17 mouse cellular contexts compared by ENCODE assay signal in genomic region chr11:119788488-119788887, GRCm38 (mm10).
DNase-seq lines count a peak whose midpoint lies in the region; ATAC-seq and TF ChIP-seq lines count a peak whose summit lies in the region.
"Had no signal": no experiment of that assay in that cellular context is flagged by ENCODE, and none has a peak within 500 bp of the region (broad histone marks: within the 10 kb centered on the region; RNA-seq: fewer than 3 reads in every experiment).

No protein-coding gene starts in this region.

- no peaks in the 10 kb centered on the region for H3K9me3 ChIP-seq in hindbrain, embryonic 14.5 days (ENCODE audit: control insufficient read depth, low read length)
- no peaks in the 10 kb centered on the region for H3K9me3 ChIP-seq in midbrain, embryonic 11.5 days (ENCODE audit: control insufficient read depth, low read length)
- H3K9me3 ChIP-seq in neural tube, embryonic 14.5 days (ENCODE audit: control insufficient read depth, low read length) = no peaks in the 10 kb centered on the region
- H3K9me3 ChIP-seq: limb, embryonic 12.5 days; liver, embryonic 12.5 days had no signal

- TF ChIP-seq CTCF in layer of hippocampus, adult 2 months (conservative IDR thresholded peaks at IDR 0.05) = no peak

- H3K36me3 ChIP-seq in hindbrain, embryonic 14.5 days (replicated peaks; ENCODE audit: control insufficient read depth, insufficient read depth) = no peaks in the 10 kb centered on the region
- H3K36me3 ChIP-seq in midbrain, embryonic 11.5 days (ENCODE audit: control insufficient read depth, insufficient read depth, low read length) = no peaks in the 10 kb centered on the region
- no peaks in the 10 kb centered on the region for H3K36me3 ChIP-seq in neural tube, embryonic 14.5 days (ENCODE audit: control insufficient read depth, insufficient read depth, low read length)

- 32% methylated on average over 7 of the region's 7 CpGs for WGBS in hindbrain, embryonic 14.5 days
- 74% methylated on average over 7 of the region's 7 CpGs for WGBS in midbrain, embryonic 11.5 days
- WGBS in neural tube, embryonic 14.5 days = 34% methylated on average over 7 of the region's 7 CpGs

- ATAC-seq in hindbrain, embryonic 14.5 days (ENCODE audit: low FRiP score) = no peak
- peak; percentile 27; the same call in 1 of the 2 replicates for ATAC-seq in midbrain, embryonic 11.5 days (ENCODE audit: low FRiP score)
- ATAC-seq in neural tube, embryonic 14.5 days (ENCODE audit: low read depth) = no peak
- ATAC-seq: liver, embryonic 12.5 days had no signal

- peak overlapping the region; percentile 77 for H3K27ac ChIP-seq in layer of hippocampus, adult 2 months
- peak overlapping the region; percentile 78 for H3K27ac ChIP-seq in hindbrain, embryonic 14.5 days
- H3K27ac ChIP-seq in midbrain, embryonic 11.5 days (ENCODE audit: low read depth, low read length) = peak overlapping the region; percentile 40
- H3K27ac ChIP-seq in neural tube, embryonic 14.5 days (ENCODE audit: low read depth, low read length) = peak overlapping the region; percentile 55; the same call in 1 of the 2 replicates
- H3K27ac ChIP-seq: limb, embryonic 12.5 days; liver, embryonic 12.5 days had no signal

- no peak for DNase-seq in layer of hippocampus, adult 2 months (ENCODE audit: low spot score in 2 of 2)
- DNase-seq in layer of hippocampus, adult 11-12 months (ENCODE audit: low spot score) = no peak
- no peak for DNase-seq in hindbrain, embryonic 14.5 days (ENCODE audit: low spot score)
- DNase-seq in midbrain, embryonic 11.5 days (ENCODE audit: low spot score, missing footprints) = no peak
- DNase-seq in embryo, embryonic 9.5 days (ENCODE audit: extremely low spot score) = no peak
- DNase-seq in left cerebral cortex, adult 18-20 months (ENCODE audit: low spot score in 2 of 2) = no peak
- no peak for DNase-seq in thymus, postnatal 36 days
- DNase-seq: cerebellum, postnatal 36 days; gastrocnemius, postnatal 14 days; kidney, adult 2 months; kidney, postnatal 14 days; lung, embryonic 14.5 days; lung, postnatal 36 days; spleen, adult 18-20 months had no signal

- H3K27me3 ChIP-seq in hindbrain, embryonic 14.5 days (ENCODE audit: control insufficient read depth, insufficient read depth, low read length) = no peaks in the 10 kb centered on the region
- no peaks in the 10 kb centered on the region for H3K27me3 ChIP-seq in midbrain, embryonic 11.5 days (ENCODE audit: control insufficient read depth, insufficient read depth, low read length)
- H3K27me3 ChIP-seq in neural tube, embryonic 14.5 days (ENCODE audit: control insufficient read depth, insufficient read depth, low read length) = no peaks in the 10 kb centered on the region
- H3K27me3 ChIP-seq: limb, embryonic 12.5 days; liver, embryonic 12.5 days had no signal

- H3K4me2 ChIP-seq in hindbrain, embryonic 14.5 days (replicated peaks) = no peak overlapping the region
- H3K4me2 ChIP-seq in midbrain, embryonic 11.5 days = no peak overlapping the region
- H3K4me2 ChIP-seq in neural tube, embryonic 14.5 days (ENCODE audit: low read depth, low read length) = no peak overlapping the region
- H3K4me2 ChIP-seq: limb, embryonic 12.5 days; liver, embryonic 12.5 days; lung, embryonic 14.5 days had no signal

- H3K4me3 ChIP-seq in layer of hippocampus, adult 2 months = no peak overlapping the region
- no peak overlapping the region for H3K4me3 ChIP-seq in hindbrain, embryonic 14.5 days (replicated peaks; ENCODE audit: low read length)
- no peak overlapping the region for H3K4me3 ChIP-seq in midbrain, embryonic 11.5 days (ENCODE audit: low read depth, low read length)
- H3K4me3 ChIP-seq in neural tube, embryonic 14.5 days (ENCODE audit: low read depth, low read length) = no peak overlapping the region
- H3K4me3 ChIP-seq: limb, embryonic 12.5 days; liver, embryonic 12.5 days had no signal

- H3K9ac ChIP-seq in hindbrain, embryonic 14.5 days = peak overlapping the region; percentile 26; the same call in 1 of the 2 replicates
- no peak overlapping the region for H3K9ac ChIP-seq in midbrain, embryonic 11.5 days (ENCODE audit: low read length)
- H3K9ac ChIP-seq in neural tube, embryonic 14.5 days (replicated peaks; ENCODE audit: low read depth, low read length) = no peak overlapping the region
- H3K9ac ChIP-seq: limb, embryonic 12.5 days; liver, embryonic 12.5 days; lung, embryonic 14.5 days had no signal

- peaks cover 47% of the 10 kb centered on the region for H3K4me1 ChIP-seq in hindbrain, embryonic 14.5 days (replicated peaks; ENCODE audit: control insufficient read depth, insufficient read depth, low read length)
- H3K4me1 ChIP-seq in midbrain, embryonic 11.5 days (ENCODE audit: control insufficient read depth, insufficient read depth, low read length) = no peaks in the 10 kb centered on the region
- H3K4me1 ChIP-seq in neural tube, embryonic 14.5 days (ENCODE audit: control insufficient read depth, insufficient read depth, low read length) = peaks cover 25% of the 10 kb centered on the region
